Mouse (Mus musculus) heart, embryonic 11.5 days (tissue): ENCODE measurements around the gene Synj1. TPM values are rescaled to one million over a fixed set of nuclear protein-coding genes. Genes with fewer than 3 reads are reported as not detected.
A peak's percentile ranks its signal among the peaks of the same experiment; 100 is the strongest.

Experiments
- ATAC-seq: fragments of 200-750 bp; cut with Nextera tagmentation; replicated peaks from 2 replicates; pipeline ENCODE4 v1.8.0; 2017; ENCODE audit warnings: moderate library complexity; ENCODE audit not compliant: insufficient number of reproducible peaks, low FRiP score, low TSS enrichment
- H3K27ac ChIP-seq: fragments of 300-500 bp; sonication (generic); 2 replicates; pipeline ENCODE4 v1.5.1; 2014; ENCODE audit warnings: mild to moderate bottlenecking, low read depth, low read length
- H3K27me3 ChIP-seq: fragments of 300-500 bp; sonication (generic); 2 replicates; pipeline ENCODE4 v1.6.1; 2014; ENCODE audit warnings: mild to moderate bottlenecking, low read length, mixed read lengths; ENCODE audit not compliant: control insufficient read depth, insufficient read depth
- H3K36me3 ChIP-seq: fragments of 300-500 bp; sonication (generic); 2 replicates; pipeline ENCODE4 v1.6.1; 2014; ENCODE audit warnings: mild to moderate bottlenecking, low read length, moderate library complexity, mixed read lengths; ENCODE audit not compliant: control insufficient read depth, insufficient read depth
- H3K4me1 ChIP-seq: fragments of 300-500 bp; sonication (generic); 2 replicates; pipeline ENCODE4 v1.6.1; 2014; ENCODE audit warnings: low read length; ENCODE audit not compliant: control insufficient read depth, insufficient read depth
- H3K4me2 ChIP-seq: fragments of 300-500 bp; sonication (generic); 2 replicates; pipeline ENCODE4 v1.6.1; 2014; ENCODE audit warnings: mild to moderate bottlenecking, moderate library complexity
- H3K4me3 ChIP-seq: fragments of 300-500 bp; sonication (generic); 2 replicates; pipeline ENCODE4 v1.5.1; 2014; ENCODE audit warnings: low read depth, low read length
- H3K9ac ChIP-seq: fragments of 300-500 bp; sonication (generic); 2 replicates; pipeline ENCODE4 v1.6.1; 2014; ENCODE audit warnings: mild to moderate bottlenecking, low read depth, low read length, moderate library complexity
- H3K9me3 ChIP-seq: fragments of 300-500 bp; sonication (generic); replicated peaks from 2 replicates; pipeline ENCODE4 v1.6.1; 2016; ENCODE audit warnings: low read length; ENCODE audit not compliant: control insufficient read depth
- WGBS: fragments of 180-500 bp; shearing (Covaris S2); extraction: QIAGEN DNeasy Blood & Tissue Kit; methylation state at CpG from one replicate; pipeline ENCODE4 v1.1.7; 2014; ENCODE audit not compliant: insufficient replicate concordance; 5-methylcytosine and 5-hydroxymethylcytosine counted together
- polyA plus RNA-seq: library from polyadenylated mRNA; unstranded; fragments of >200 nt; fragmentation: Nextera tagmentation; extraction: Ambion mirVana; gene quantifications from 2 replicates; pipeline ENCODE4 v1.2.1, GENCODE M21; 2014

Synj1 gene
- polyA plus RNA-seq, 1 experiment from 2014 or later: 15.2 TPM

- Histone ChIP-seq H3K27ac (no peak overlapping the region), H3K4me2 (no peak overlapping the region), H3K4me3 (no peak overlapping the region), H3K9ac (peak overlapping the region; percentile 28; the same call in 1 of the 2 replicates), H3K27me3 (no peaks in the 10 kb centered on the region), H3K9me3 (no peaks in the 10 kb centered on the region), H3K36me3 (no peaks in the 10 kb centered on the region), H3K4me1 (0 out of 2 replicates have a peak, but pooled peaks cover 5% of the 10 kb centered on the region)
- no peak for ATAC-seq
- WGBS: 29% methylated on average over 5 of the region's 5 CpGs
These were observed 107.8 kb downstream of the Synj1 start for GRCm38 (mm10) chr16:90903300-90903699.

DNA sequence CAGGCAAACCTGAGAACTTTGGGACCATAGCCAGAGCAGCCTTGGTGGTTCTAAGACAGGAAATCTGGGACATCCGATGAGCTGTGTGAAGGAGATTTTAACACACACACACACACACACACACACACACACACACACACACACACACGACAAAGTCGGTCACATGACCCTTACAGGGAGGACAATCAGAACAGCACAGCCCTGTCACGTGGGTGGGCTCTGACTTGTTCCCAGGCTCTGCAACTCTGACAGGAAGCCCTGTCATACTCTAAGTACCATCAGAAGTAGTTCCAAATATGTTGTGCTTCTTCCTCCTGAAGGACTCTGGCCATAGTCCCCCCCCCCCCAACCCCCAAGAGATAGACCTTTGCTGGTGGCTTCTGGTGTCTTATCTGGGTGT is 109.7 kb downstream of the Synj1 start:
- no peaks in the 10 kb centered on the region for H3K36me3 ChIP-seq
- H3K4me3 ChIP-seq: no peak overlapping the region
- H3K9ac ChIP-seq: no peak overlapping the region
- H3K9me3 ChIP-seq: no peaks in the 10 kb centered on the region
- H3K27ac ChIP-seq: no peak overlapping the region
- no peak overlapping the region for H3K4me2 ChIP-seq
- no peaks in the 10 kb centered on the region for H3K27me3 ChIP-seq
- WGBS: 53% methylated on average over 3 of the region's 4 CpGs
- 0 out of 2 replicates have a peak, but pooled peaks cover 5% of the 10 kb centered on the region for H3K4me1 ChIP-seq
- no peak for ATAC-seq

GRCm38 (mm10) chr16:90899498-90899897 is 111.6 kb downstream of the Synj1 start:
- no peaks in the 10 kb centered on the region for H3K9me3 ChIP-seq
- H3K4me2 ChIP-seq: no peak overlapping the region
- H3K4me1 ChIP-seq: 0 out of 2 replicates have a peak, but pooled peaks cover 5% of the 10 kb centered on the region
- ATAC-seq: no peak
- H3K27me3 ChIP-seq: no peaks in the 10 kb centered on the region
- no peak overlapping the region for H3K27ac ChIP-seq
- WGBS: 60% methylated on average over 12 of the region's 12 CpGs
- no peak overlapping the region for H3K4me3 ChIP-seq
- no peaks in the 10 kb centered on the region for H3K36me3 ChIP-seq
- no peak overlapping the region for H3K9ac ChIP-seq

- Histone ChIP-seq H3K4me1 (peaks cover 3% of the 10 kb centered on the region; the same call in 1 of the 2 replicates), H3K36me3 (no peaks in the 10 kb centered on the region), H3K4me3 (no peak overlapping the region), H3K27ac (no peak overlapping the region), H3K4me2 (no peak overlapping the region), H3K9me3 (no peaks in the 10 kb centered on the region), H3K9ac (no peak overlapping the region), H3K27me3 (no peaks in the 10 kb centered on the region)
- ATAC-seq: no peak
- 78% methylated on average over 3 of the region's 3 CpGs for WGBS
These were observed 113.5 kb downstream of the Synj1 start for GRCm38 (mm10) chr16:90897651-90898050.

GRCm38 (mm10) chr16:90893792-90894191 is 117.3 kb downstream of the Synj1 start:
- Histone ChIP-seq H3K9ac (no peak overlapping the region), H3K4me1 (peaks cover 6% of the 10 kb centered on the region), H3K27ac (no peak overlapping the region), H3K4me2 (no peak overlapping the region), H3K27me3 (no peaks in the 10 kb centered on the region), H3K9me3 (no peaks in the 10 kb centered on the region), H3K4me3 (no peak overlapping the region), H3K36me3 (no peaks in the 10 kb centered on the region)
- 53% methylated on average over 9 of the region's 9 CpGs for WGBS
- no peak for ATAC-seq

DNA sequence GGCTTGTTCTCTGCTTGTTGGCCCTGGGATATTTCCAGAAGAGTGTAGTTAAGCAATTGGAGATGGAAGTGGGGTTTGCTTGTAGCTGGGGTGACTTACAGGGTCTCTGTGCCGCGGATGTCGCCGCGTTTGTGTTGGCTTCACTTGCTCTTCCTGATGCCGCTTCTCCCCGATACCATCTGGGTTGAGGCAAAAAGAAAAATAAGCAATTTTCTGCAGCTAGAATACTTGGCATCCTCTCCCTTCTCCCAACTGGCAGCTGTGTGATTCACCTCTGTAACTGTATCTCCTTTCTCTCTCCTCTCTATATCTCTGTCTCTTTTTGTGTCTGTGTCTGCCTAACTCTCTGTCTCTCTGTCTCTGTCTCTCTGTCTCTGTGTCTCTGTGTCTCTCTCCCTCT is 118.1 kb downstream of the Synj1 start:
- Histone ChIP-seq H3K4me1 (peaks cover 6% of the 10 kb centered on the region), H3K27me3 (no peaks in the 10 kb centered on the region), H3K9ac (no peak overlapping the region), H3K27ac (no peak overlapping the region), H3K36me3 (no peaks in the 10 kb centered on the region), H3K4me2 (no peak overlapping the region), H3K4me3 (no peak overlapping the region), H3K9me3 (no peaks in the 10 kb centered on the region)
- no peak for ATAC-seq
- 60% methylated on average over 7 of the region's 7 CpGs for WGBS

DNA sequence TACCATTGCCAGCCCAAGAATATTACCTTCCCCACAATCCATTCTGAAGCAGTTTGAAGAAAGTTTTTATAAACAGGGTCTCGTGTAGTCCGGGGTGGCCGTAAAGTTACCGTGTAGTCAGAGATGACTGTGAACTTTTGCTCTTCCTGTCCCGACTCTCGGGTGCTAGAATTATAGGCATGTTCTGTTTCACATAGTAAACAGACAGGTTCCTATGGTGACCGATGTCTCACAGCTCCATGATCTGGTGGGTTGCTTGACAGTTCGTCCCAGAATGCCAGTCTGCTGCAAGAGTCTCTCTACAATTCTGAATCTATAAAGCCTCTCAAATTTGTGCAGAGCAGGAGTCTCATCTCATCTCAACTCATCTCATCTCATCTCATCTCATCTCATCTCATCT is 119.0 kb downstream of the Synj1 start:
- Histone ChIP-seq H3K4me2 (peak overlapping the region; percentile 29; the same call in 1 of the 2 replicates), H3K4me1 (peaks cover 6% of the 10 kb centered on the region), H3K4me3 (no peak overlapping the region), H3K9me3 (no peaks in the 10 kb centered on the region), H3K27me3 (no peaks in the 10 kb centered on the region), H3K36me3 (no peaks in the 10 kb centered on the region), H3K27ac (no peak overlapping the region), H3K9ac (no peak overlapping the region)
- WGBS: 30% methylated on average over 8 of the region's 8 CpGs
- ATAC-seq: no peak

DNA sequence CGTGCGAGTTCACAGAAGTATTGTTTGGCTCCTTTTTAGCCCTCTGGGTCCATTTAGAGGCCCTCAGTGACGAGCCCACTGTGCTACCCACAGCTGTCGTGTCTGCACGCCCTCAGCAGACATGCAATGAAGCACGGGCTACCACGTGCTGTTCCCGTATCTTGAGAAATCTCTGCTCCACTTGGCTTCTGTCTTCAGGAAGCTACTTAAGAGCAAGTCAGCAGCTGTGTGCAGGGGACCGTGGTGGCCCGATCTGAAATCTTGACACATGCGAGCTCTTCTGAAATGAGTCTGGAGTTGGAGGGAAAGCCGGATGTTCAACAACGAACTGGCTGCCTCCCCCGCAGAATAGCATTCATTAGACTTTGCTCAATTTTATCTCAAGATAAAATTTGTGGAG is 119.5 kb downstream of the Synj1 start:
- Histone ChIP-seq H3K36me3 (no peaks in the 10 kb centered on the region), H3K4me1 (peaks cover 6% of the 10 kb centered on the region), H3K9ac (no peak overlapping the region), H3K27me3 (no peaks in the 10 kb centered on the region), H3K27ac (no peak overlapping the region), H3K9me3 (no peaks in the 10 kb centered on the region), H3K4me3 (no peak overlapping the region), H3K4me2 (no peak overlapping the region)
- whole genome bisulfite sequencing: 61% methylated on average over 14 of the region's 14 CpGs
- ATAC-seq: no peak

DNA sequence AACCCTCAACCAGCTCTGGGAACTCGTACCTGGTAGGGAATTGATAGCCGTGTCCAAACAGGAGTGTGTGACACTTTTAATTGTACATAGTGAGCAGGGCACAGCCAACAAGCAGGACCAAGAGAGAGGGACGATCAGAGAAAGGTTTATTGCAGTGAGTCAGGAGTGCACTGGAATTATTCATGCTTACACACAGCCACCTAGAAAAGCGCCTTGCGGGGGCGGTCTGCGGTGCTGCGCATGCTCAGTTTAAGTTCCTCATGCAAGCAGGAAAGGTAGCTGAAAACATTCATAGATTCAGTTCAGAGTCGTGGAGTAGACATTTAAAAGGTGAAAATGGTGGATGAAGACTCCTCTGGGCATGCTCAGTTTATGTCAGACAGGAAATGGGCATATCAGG is 120.4 kb downstream of the Synj1 start:
- Histone ChIP-seq H3K9ac (no peak overlapping the region), H3K36me3 (no peaks in the 10 kb centered on the region), H3K27me3 (no peaks in the 10 kb centered on the region), H3K4me3 (no peak overlapping the region), H3K4me1 (peaks cover 13% of the 10 kb centered on the region), H3K4me2 (no peak overlapping the region), H3K27ac (no peak overlapping the region), H3K9me3 (no peaks in the 10 kb centered on the region)
- ATAC-seq: no peak
- WGBS: 84% methylated on average over 9 of the region's 9 CpGs
